Mouse (Mus musculus) heart, embryonic 14.5 days (tissue): ENCODE data around the gene Olfr884. TPM values are rescaled to one million over a fixed set of nuclear protein-coding genes. Genes with fewer than 3 reads are reported as not detected.

ENCODE experiments used
- polyA plus RNA-seq: library from polyadenylated mRNA; unstranded; fragments of >200 nt; fragmentation: Nextera tagmentation; extraction: Ambion mirVana; gene quantifications from 2 replicates; pipeline ENCODE4 v1.2.1, GENCODE M21; 2014

The Olfr884 gene
- polyA plus RNA-seq, 1 experiment from 2014 or later, result not detected

Other genes starting within 250 kb of the Olfr884 start
- not detected in 2 replicates for gene Olfr876, start 243.5 kb upstream of the Olfr884 start, polyA plus RNA-seq
- gene Olfr877, start 192.3 kb upstream of the Olfr884 start, polyA plus RNA-seq, result not detected in 2 replicates
- gene Olfr145, start 149.8 kb upstream of the Olfr884 start, polyA plus RNA-seq, result not detected in 2 replicates
- gene Olfr878, start 128.7 kb upstream of the Olfr884 start, polyA plus RNA-seq, result not detected in 2 replicates
- gene Olfr881, start 54.7 kb upstream of the Olfr884 start, polyA plus RNA-seq, result not detected in 2 replicates
- gene Olfr883, start 20.7 kb upstream of the Olfr884 start, polyA plus RNA-seq, result not detected in 2 replicates
- gene Olfr885, start 14.8 kb downstream of the Olfr884 start, polyA plus RNA-seq, result not detected in 2 replicates
- gene Olfr887, start 37.5 kb downstream of the Olfr884 start, polyA plus RNA-seq, result not detected in 2 replicates
- gene Olfr888, start 61.6 kb downstream of the Olfr884 start, polyA plus RNA-seq, result not detected in 2 replicates
- not detected in 2 replicates for gene Olfr889, start 68.6 kb downstream of the Olfr884 start, polyA plus RNA-seq
- gene Olfr890, start 96.0 kb downstream of the Olfr884 start, polyA plus RNA-seq, result not detected in 2 replicates
- not detected in 2 replicates for gene Olfr891, start 134.3 kb downstream of the Olfr884 start, polyA plus RNA-seq
- not detected in 2 replicates for gene Olfr893, start 161.8 kb downstream of the Olfr884 start, polyA plus RNA-seq
- not detected in 2 replicates for gene Olfr894, start 171.5 kb downstream of the Olfr884 start, polyA plus RNA-seq
- not detected in 2 replicates for gene Olfr143, start 206.2 kb downstream of the Olfr884 start, polyA plus RNA-seq
- not detected in 2 replicates for gene Olfr895, start 221.3 kb downstream of the Olfr884 start, polyA plus RNA-seq
- gene Olfr896-ps1, start 244.6 kb downstream of the Olfr884 start, polyA plus RNA-seq, result not detected in 2 replicates